Mouse (Mus musculus) inflammation-experienced regulatory T-cells, adult 16 weeks (primary cell): Measurements from ENCODE around the gene Mto1. TPM values are rescaled to one million over a fixed set of nuclear protein-coding genes. Genes with fewer than 3 reads are reported as not detected.

ENCODE experiments used
- polyA plus RNA-seq: library from polyadenylated mRNA; unstranded; fragments of 100-300 nt; shearing (Covaris generic); gene quantifications from one replicate; pipeline ENCODE4 v1.2.1, GENCODE M21; 2017

Gene Mto1
- polyA plus RNA-seq, result 17.2 TPM

GRCm38 (mm10) chr9:78447973-78448873 is at the start of gene Mto1, which contains the start of gene Gm17324:
Gene Mto1 (plus strand): TSS chr9:78448208.
Gene Gm17324 (minus strand): TSS chr9:78448786.

GRCm38 (mm10) chr9:78442579-78443392 is 5.2 kb upstream of the Mto1 start, which contains the start of gene Cgas:
Gene Cgas (minus strand): TSS chr9:78443237.

GRCm38 (mm10) chr9:78488890-78489420 is 40.9 kb downstream of the Mto1 start, which contains the start of gene Eef1a1:
Gene Eef1a1 (minus strand): TSS chr9:78489151.

Other genes with a start within 250 kb of the Mto1 start
- gene Gsta1, start 217.6 kb upstream of the Mto1 start, polyA plus RNA-seq, result not detected
- gene Gm3776, start 191.1 kb upstream of the Mto1 start, polyA plus RNA-seq, result not detected
- gene Gm10639, start 158.3 kb upstream of the Mto1 start, polyA plus RNA-seq, result not detected
- gene Omt2a, start 133.4 kb upstream of the Mto1 start, polyA plus RNA-seq, result not detected
- not detected for gene Omt2b, start 120.6 kb upstream of the Mto1 start, polyA plus RNA-seq
- gene Gsta2, start 92.4 kb upstream of the Mto1 start, polyA plus RNA-seq, result not detected
- gene Dppa5a, start 80.0 kb upstream of the Mto1 start, polyA plus RNA-seq, result not detected
- not detected for gene Ooep, start 69.5 kb upstream of the Mto1 start, polyA plus RNA-seq
- 5.9 TPM for gene Ddx43, start 52.4 kb upstream of the Mto1 start, polyA plus RNA-seq
- 2.3 TPM for gene Cgas, start 5.0 kb upstream of the Mto1 start, polyA plus RNA-seq
- gene Gm17324, start 578 bp downstream of the Mto1 start, polyA plus RNA-seq, result not detected
- gene Eef1a1, start 40.9 kb downstream of the Mto1 start, polyA plus RNA-seq, result 4,544 TPM
- gene Slc17a5, start 139.8 kb downstream of the Mto1 start, polyA plus RNA-seq, result 17.5 TPM
- gene Cd109, start 167.3 kb downstream of the Mto1 start, polyA plus RNA-seq, result 0.27 TPM